Mouse (Mus musculus) right cerebral cortex, adult 18-20 months (tissue): ENCODE data around the gene Faim2.

ENCODE experiments used
- DNase-seq: peaks from one replicate; pipeline ENCODE4 v3.0.0; 2022; ENCODE audit warnings: mixed read lengths

Gene Faim2

DNA sequence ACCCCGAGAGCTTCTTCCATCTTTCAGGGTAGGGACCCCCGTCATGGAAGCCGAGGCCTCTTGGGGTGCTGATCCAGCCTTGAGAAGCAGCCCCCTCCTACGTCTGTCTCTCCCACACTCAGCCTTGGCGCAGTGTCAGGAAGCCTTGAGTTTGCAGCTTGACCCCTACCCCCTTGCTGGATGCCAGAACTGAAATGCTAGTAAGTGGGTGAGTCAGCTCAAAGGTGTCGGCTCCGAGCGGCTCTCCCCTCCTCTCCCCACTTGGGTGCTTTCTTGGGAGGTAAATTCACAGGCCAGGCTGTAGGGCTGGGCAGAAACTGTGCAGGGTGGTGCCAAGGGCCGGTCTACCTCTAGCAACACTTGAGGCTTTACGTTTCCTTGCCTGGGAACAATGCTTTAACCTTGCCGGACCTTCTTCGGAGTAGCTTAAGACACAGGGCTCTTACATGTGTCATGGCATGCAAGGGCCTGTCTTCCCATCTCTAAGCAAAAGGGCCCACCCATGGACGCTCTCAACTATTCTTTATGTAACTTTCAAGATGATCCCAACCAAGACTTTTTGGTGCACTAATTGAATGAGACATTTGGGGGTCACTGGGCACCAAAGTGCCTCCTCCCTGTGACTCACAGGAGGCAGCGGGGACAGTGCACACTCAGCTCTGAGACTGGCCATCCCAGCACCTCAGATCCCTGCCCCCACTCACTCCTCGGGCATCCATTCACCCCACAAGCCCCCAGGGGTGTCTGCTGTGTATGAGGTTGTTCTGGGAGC, 22.5 kb downstream of the Faim2 start:
- no peak for DNase-seq

DNA sequence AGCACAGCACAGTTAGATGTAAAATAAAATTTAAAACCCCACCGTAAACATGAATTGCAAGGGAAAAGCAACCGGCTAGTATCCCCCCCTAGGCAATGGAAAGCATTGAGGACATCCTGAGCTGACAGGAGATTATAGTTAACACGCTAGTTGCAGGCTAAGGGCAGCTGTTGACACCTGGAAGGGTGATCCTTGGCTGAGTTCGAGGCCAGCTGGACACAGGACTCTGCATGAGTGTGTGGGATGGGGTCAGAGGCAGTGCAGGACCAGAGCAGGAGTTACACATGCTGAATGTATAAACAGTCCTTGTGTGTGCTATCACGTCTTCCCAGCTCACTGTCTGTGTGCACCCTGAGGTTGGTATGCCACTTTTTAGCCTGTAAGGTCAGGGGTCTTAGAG, 24.7 kb downstream of the Faim2 start:
- no peak for DNase-seq

DNA sequence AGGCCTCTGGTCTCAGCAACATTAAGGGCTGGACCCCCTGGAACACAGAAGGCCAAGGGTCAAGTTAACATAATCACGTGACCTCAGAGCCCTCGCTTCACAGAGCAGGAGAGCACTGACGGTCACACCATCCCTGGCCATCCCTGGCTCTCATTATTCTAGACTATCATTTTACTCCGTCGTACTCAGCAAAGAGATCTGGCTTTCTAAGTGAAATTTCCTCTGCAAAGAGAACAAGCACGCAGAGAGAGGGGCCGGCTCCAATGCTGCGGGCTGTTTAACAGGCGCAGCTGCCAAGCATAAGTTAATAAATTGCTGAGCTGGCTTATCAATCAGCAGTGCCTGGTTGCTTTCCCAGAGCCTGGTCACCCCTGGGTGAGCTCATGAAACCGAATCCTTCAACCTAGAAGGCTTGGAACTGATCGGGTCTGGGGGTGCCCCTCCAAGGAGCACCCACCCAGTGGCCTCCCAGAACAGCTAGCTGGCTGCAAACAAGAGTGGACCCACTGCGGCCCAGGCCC, 25.6 kb downstream of the Faim2 start:
- DNase-seq, result no peak

DNA sequence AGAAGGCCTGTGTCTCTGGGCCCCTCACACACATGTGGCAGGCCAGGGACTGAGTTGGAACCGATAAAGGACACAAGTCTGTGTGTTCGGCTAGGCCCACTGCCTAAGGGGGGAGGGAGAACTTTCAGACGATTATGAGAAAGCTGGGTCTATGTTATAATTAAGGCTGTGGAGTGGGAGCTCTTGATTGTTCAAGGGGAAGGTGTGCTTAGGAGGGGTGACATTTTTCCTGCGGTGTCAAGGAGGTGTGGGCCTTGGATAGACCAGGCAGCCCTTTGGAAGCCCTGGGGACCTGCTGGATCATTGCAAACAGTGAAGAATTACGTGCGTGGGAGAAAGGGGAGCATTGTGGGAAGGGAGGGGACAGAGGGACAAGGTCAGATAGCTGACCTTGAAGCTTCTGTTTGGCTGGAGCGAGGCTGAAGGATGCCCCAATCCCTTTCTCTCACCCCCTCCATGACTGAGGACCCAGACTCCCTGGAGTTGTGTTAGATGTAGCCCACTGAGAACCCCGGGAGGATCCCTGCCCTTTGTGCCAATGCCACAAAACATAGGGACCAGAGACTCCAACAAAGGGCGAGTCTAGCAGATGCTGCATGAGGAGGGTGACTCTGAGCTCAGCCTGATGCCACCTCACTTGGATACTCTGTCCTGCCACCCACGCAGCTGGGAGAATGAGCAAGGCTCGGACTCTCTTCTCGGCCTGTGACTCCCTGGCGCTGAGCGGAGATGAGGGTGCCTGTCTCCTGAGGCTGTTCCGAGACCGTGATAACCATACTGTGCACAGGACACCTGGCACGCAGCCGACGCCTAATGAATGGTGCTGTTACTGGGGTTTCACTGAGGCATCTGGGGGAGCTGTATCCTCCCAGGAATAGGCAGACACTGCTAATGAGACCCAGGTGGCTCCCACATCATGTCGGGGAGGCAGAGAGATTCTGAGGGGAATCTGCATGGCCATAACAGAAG, 26.4 kb downstream of the Faim2 start:
- DNase-seq, result peak; percentile 77

DNA sequence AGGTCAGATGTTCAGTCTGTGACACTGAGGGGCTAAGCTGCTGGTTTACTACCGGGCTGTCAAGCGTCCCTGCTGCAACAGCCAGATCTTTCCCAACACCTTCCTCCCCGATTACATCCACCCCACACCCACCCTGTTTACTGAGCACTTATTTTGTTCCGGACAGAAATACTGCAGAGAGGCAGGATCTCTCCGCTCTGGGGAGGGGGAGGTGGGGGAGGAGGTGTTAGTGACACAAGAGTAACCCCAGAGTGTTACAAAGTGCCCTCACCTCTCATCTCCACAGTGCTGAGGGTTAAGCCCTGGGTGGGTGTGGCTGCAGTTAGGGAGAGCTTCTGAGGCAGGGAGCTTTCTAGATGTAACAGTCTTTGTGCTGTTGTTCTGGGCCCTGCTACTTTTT, 27.6 kb downstream of the Faim2 start:
- no peak for DNase-seq

DNA sequence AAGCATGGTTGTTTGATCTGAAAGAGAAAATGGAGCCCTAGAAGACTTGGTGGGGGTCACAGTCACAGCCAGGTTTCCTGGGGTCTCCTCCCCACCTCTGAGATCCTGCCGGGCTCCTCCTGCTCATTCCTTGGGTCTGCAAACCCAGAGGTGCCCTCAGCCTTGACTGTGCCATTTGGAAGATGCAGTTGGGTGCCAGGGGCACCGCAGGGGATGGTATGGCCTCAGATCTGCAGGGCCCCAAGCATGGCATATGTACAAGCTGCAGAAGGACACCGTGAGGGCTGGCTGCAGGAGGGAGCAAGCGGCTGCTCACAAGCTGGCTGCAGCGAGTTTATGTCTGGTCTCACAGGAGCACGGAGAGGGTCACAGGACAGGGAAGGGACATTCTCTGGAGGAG, 28.2 kb downstream of the Faim2 start:
- no peak for DNase-seq

DNA sequence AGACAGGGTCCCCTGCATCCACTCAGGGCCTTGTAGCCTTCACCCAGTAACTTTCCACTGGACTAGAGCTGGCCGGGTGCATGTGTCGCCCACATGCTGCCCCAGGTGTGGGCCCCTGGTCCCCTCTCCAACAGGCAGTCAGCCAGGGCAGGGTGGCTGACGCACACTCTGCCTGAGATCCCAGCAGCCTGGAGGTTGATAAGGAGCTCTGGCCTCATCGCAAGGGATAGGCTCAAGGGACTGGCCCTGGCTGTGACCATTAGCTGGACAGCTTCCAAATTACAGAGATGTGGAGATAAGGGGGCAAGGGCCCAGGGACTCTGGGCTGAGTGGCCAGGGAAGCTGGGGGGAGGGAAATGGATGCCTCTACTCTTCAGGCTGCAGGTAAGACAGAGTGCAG, 29.2 kb downstream of the Faim2 start:
- DNase-seq, result no peak

DNA sequence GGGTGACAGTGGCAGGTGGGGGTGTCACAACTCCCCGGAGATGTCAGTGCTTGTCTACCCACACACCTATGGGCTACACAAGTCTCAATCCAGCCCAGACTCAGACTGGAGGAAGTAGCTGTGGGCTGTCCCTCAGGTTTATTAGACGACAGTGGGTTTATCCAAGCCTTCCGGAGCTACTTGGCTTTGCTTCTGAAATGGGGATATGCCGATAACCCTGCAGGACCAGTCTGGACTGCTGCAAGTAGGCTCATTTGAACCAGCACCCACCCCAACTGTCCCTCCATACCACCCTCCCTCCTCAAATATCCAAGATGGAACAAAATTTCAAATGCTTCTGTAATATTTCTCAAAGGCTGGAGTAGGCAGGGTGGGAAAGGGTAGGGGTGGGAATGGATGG, 29.6 kb downstream of the Faim2 start:
- DNase-seq, result no peak

DNA sequence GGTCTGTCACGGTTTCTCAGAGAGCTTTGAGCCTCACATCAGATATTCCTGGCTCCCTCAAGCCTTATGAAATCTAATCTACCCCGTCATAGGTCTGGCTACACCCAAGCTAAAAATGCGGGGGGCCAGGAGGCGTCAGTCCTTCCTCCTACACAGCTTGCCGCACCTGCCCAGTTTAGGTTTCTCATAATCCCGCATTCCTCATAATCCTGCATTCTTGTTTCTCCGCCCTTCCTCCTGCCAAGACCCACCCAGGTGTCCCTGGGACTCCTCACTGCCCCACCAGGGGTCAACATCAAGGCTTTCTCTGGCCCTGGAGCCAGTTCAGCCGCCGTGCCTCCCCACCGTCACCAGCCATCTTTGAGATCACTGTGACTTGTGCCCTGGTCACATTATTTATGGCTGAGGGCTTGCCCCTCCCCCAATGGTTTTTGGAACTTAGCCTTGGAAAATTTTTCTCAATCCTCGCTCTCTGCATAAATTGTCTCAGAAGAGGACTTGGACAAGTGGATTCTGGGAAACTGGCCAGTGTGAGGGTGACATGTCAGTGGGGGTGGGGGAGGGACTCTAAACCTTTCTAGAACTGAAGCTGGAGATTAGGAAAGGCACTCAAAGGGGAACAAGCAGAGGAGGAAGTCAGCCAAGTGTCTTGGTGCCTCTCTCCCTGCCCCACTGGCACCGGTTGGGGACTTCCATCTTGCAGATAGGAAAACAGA, 30.3 kb downstream of the Faim2 start:
- peak; percentile 80 for DNase-seq

DNA sequence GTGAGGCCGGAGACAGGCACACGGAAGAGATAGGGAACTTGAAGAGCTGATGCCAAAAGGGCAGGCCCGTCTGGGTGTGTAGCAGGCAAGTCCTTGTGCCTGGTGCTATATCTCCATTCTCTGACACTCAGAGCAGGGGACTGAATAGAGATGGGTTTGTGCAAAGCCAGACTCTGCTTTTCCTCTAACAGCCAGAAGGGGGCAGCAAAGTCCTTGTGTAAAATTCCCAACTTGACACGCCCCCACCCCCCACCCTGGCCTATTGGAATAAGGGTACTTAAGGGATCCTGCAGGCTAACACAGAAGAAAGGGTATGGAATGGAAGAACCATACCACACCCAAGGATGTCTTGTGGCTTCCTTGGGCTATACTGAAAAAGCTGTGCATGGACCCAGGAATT, 30.9 kb downstream of the Faim2 start:
- DNase-seq, result peak; percentile 73

DNA sequence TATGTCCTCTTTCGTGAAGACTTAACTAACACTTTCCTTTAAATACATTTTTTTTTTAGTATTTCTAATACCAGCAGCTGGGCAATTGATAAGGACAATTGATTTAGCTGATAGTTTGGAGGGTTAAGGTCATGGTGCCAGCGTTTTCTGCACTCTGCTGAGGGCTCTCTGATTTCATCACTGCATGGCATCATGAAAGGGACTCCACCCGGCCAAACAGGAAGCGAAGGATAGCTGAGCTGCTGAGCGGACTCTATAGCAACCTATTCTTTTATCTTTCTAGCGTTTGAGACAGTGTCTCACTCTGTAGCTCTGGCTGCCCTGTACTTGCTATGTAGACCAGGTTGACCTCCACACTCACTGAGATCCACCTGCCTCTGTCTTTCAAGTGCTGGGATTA, 43.2 kb downstream of the Faim2 start:
- DNase-seq, result no peak

DNA sequence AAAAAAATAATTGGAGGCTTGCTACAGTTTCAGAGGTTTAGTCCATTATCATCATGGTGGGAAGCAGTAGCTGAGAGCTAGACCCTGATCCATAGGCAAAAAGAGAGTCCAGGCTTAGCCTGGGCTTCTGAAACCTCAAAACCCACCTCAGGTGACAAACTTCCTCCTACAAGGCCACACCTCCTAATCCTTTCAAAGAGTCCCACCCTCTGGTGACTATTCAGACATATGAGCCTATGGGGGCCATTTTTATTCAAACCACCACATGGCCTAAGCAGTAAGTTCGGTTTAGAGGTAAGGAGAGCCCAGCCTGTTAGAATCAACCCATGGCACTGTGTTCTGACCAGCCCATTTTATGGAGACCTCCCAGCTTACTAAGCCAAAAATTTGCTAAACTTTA, 52.2 kb downstream of the Faim2 start:
- DNase-seq, result no peak

DNA sequence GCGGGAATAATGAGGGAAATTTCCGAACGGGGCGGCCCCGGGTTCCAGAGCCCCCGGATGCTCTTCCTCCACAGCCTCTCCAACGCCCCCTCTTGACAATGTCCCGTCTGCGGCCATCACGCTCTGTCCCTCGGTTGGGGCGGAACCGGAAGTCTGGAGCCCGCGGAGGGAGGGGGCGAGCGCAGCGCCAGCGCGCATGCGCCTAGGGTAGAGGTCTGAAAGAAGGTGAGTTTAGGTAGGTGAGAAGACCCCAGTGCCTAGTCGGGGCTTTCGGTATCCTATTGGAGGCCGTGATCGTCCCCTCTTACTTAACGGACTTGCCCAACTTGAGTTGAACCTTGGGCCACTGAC, 53.4 kb downstream of the Faim2 start, which contains the start of gene Bcdin3d:
Gene Bcdin3d (minus strand): TSS at position 155 of the 351 bp plus-strand sequence.
- DNase-seq, result peak; percentile 88

DNA sequence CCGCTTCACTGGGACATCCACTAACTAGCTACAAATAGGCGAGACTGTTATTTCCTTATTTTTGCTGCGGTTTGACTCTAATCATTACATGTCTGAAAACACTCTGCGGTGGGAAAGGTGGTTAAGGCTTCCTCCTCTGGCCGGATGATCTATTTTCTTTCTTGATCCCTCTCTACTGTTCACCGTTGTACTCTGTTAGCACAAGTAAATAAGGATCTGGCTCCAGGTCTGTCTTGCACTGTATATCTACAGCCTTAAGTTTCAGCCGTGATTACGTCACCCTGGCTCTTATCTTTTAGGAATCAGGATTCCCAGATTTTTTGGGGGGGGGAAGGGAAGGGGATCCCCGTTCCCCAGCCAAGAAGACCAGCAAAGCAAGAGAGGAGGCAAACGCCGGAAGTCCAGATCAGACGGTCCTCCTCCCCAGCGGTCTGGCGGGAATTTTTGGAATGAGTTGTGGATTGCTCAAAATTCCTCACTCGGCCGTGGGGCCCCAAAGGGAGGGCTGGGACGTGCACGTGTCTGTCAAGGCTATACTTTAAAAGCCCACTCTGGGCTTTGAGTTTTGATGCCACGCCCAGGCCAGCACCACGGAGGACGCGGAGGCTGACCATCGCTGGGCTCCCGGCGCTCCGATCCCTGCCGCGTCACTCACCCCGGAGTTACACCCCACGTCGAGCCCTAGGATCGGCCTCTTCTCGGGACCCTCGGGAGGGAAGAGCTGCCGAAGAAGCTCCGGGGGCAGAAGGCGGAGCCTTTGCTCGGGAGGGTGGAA, 54.0 kb downstream of the Faim2 start:
- peak; percentile 40 for DNase-seq

DNA sequence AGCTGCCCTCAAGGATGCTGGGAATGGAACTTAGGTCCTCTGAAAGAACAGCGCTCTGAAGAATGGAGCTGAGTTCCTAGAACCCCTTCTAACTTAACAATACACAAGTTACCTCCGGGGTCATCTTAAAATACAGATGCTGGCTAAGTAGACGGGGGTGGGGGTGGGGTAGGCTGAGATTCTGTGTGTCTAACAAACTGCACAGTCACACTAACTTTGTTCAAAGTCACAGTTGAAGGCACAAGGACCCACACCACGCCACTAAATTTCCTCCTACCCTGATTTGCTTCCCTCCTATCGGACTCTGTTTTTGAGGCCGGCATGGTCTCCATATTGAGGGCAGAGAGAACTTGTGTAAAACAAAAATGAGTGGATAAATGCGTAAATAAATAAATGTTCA, 55.0 kb downstream of the Faim2 start:
- DNase-seq, result no peak

DNA sequence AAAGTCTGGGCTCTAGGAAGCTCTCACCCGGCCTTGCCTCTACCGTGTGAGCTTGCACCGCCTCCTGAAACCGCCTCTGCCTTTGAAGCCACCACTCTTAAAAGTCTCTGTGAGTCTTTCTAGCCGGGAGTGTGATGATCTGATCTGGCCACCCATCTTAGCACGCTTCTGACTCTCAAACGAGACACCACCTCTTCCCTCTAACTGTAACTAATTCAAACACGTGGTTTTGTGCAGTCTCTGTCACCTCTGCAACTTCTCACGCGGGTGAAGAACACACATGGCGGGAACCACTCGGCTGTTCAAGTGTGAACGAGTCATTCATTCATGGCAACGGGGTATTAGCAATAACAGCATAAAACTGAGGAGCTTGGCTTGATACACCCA, 56.3 kb downstream of the Faim2 start:
- no peak for DNase-seq

DNA sequence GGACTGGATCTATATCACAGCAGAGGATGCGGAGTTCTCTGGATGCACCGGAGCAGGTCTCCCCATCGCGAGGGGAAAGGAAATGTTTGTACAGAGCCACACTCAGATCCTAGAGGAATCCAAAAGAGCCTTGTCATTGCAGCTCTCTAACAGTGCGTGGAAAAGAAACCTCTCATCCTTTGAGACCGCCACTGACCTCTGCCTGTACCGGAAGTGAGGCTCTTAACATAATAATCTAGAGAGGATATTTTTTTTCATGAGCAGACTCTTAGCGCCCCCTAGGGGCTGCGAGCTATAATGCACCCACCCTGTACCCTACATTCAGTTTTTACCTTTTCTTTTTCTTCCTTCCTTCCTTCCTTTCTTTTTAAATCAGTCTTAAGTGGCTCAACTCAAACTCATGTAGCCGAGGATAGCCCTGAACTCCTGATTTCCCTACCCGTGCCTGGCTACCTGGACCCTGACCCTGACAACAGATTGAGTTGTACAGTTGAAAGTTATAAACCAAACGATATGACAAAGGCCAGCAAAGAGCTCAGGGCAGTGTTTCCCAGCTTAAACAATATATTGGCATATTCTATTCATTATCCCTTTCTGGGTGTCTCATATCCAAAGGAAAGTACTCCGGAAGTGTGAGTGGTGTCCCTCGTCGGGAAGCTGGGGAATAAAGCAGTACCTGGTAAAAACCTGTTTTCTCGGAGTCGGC, 56.8 kb downstream of the Faim2 start:
- peak; percentile 25 for DNase-seq

DNA sequence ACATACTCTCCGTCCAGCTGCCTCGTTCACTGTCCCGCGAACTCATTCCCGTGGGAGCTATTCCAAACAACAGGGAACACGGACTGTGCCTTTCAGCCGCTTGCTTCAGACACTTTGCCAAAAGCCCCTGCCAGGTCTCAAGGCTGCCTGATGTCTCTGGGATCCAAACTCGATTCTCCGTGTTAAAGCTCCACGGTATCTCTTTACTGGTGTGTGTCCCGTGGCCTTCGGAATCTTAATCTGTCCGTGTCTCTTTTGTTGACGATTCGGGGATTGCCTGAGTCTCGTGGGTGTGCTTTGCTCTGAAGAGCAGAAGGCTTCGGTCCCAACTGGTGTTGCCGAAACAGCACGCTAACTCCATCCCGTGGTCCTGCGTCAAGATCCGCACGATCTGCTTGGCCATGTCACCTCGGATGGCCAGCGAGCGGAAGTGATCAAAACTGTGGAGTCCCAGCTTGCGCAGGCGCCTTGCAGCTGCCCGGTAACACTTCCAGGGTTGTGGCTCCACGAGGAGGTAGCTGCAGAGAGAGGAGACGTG, 57.7 kb downstream of the Faim2 start:
- no peak for DNase-seq

DNA sequence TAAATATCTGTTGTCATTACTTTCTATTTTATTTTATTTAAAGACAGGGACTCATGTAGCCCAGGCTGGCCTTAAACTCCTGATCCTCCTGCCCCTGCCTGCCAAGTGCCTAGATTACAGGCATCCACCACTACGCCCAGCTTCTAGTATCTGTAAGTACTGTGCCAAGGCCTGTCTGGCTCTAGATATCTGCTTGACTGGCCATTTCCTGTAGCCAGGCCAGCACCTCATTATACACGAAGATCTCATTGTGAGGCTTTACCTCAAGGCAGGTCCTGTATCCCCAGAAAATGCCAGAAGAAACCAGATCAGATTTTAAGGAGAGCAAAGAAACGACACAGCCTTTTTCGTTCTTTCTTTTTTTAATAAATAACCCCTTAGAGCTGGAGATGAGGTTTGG, 58.2 kb downstream of the Faim2 start:
- no peak for DNase-seq

DNA sequence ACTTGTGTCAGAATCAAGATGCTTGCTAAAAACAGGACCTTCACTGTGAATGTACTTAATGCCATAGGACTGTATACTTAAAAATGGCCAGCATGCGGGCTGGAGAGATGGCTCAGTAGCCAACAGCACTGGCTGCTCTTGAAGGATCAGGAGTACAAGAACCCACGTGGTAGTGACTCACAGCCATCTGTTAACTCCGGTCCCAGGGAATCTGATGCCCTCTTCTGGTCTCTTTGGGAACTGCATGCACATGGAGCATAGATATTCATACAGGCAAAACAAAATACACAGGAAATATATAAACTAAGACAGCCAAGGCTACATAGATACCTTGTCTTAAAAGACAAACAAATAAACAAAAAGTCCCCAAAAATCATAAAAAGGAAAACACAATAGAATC, 58.9 kb downstream of the Faim2 start:
- peak; percentile 67 for DNase-seq

DNA sequence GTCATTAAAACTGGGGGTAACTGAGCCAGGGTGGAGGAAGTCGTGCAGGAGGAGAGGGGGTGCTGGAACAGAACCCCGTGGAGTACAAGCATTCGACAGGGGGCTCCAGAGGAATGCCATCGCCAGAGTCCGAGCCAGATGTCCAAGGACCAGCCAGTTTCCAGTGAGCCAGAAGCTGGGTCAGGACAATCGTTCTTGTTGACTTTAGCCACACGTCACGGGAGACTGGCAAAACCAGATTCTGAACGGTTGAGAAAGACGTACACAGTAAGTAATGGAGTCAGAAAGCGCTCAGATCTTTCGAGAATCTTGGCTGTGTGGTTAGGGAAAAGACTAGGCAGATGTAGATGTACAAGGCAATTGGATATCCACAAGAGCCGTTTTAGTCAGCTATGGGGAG, 64.8 kb downstream of the Faim2 start:
- DNase-seq, result no peak
